In genomic region chr13:61665729-61666128, GRCm38 (mm10) we compare ENCODE assay signal across 11 mouse cellular contexts.
DNase-seq lines count a peak whose midpoint lies in the region; ATAC-seq lines count a peak whose summit lies in the region.
"Had no signal": no experiment of that assay in that cellular context is flagged by ENCODE, and none has a peak within 500 bp of the region (broad histone marks: within the 10 kb centered on the region; RNA-seq: fewer than 3 reads in every experiment).

No protein-coding gene starts in this region.

- H3K27me3 ChIP-seq in heart, embryonic 16.5 days (ENCODE audit: control insufficient read depth, insufficient read depth, low read length) = no peaks in the 10 kb centered on the region
- no peaks in the 10 kb centered on the region for H3K27me3 ChIP-seq in neural tube, embryonic 11.5 days (ENCODE audit: control insufficient read depth, insufficient read depth, low read length)
- H3K27me3 ChIP-seq in intestine, embryonic 16.5 days (replicated peaks; ENCODE audit: control insufficient read depth, insufficient read depth, low read length) = no peaks in the 10 kb centered on the region

- no peak for ATAC-seq in heart, embryonic 16.5 days (replicated peaks; ENCODE audit: extremely low read depth, insufficient read depth, low FRiP score)
- no peak for ATAC-seq in neural tube, embryonic 11.5 days (ENCODE audit: insufficient read depth, low FRiP score, low TSS enrichment)
- no peak for ATAC-seq in intestine, embryonic 16.5 days

- no peaks in the 10 kb centered on the region for H3K36me3 ChIP-seq in heart, embryonic 16.5 days (ENCODE audit: control insufficient read depth, insufficient read depth)
- H3K36me3 ChIP-seq in neural tube, embryonic 11.5 days (ENCODE audit: control insufficient read depth, insufficient read depth, low read length) = no peaks in the 10 kb centered on the region
- H3K36me3 ChIP-seq in intestine, embryonic 16.5 days (ENCODE audit: control insufficient read depth, insufficient read depth, low read length) = no peaks in the 10 kb centered on the region

- H3K4me3 ChIP-seq in heart, embryonic 16.5 days (ENCODE audit: low read length) = peak overlapping the region; percentile 6; the same call in 1 of the 2 replicates
- no peak overlapping the region for H3K4me3 ChIP-seq in neural tube, embryonic 11.5 days (ENCODE audit: low read depth, low read length)
- H3K4me3 ChIP-seq in intestine, embryonic 16.5 days (ENCODE audit: low read length) = peak overlapping the region; percentile 24; the same call in 1 of the 2 replicates

- 0 out of 2 replicates have a peak, but pooled peaks cover 3% of the 10 kb centered on the region for H3K9me3 ChIP-seq in heart, embryonic 16.5 days (replicated peaks; ENCODE audit: control insufficient read depth, low read length)
- no peaks in the 10 kb centered on the region for H3K9me3 ChIP-seq in neural tube, embryonic 11.5 days (ENCODE audit: control insufficient read depth, low read length)
- H3K9me3 ChIP-seq in intestine, embryonic 16.5 days (ENCODE audit: control insufficient read depth, low read length) = no peaks in the 10 kb centered on the region

- 10% methylated on average over 41 of the region's 46 CpGs for WGBS in heart, embryonic 16.5 days
- 14% methylated on average over 43 of the region's 46 CpGs for WGBS in neural tube, embryonic 11.5 days
- WGBS in intestine, embryonic 16.5 days = 10% methylated on average over 31 of the region's 46 CpGs

- H3K4me2 ChIP-seq in heart, embryonic 16.5 days (ENCODE audit: low read depth, low read length) = peak overlapping the region; percentile 32
- H3K4me2 ChIP-seq in neural tube, embryonic 11.5 days (ENCODE audit: low read depth) = peak overlapping the region; percentile 27
- H3K4me2 ChIP-seq in intestine, embryonic 16.5 days (ENCODE audit: low read depth, low read length) = no peak overlapping the region; the same call in 1 of the 2 replicates

- no peak overlapping the region for H3K27ac ChIP-seq in heart, embryonic 16.5 days (ENCODE audit: low read length)
- H3K27ac ChIP-seq in neural tube, embryonic 11.5 days (ENCODE audit: low read depth, low read length) = no peak overlapping the region
- no peak overlapping the region for H3K27ac ChIP-seq in intestine, embryonic 16.5 days (ENCODE audit: low read length)

- DNase-seq in heart, postnatal 36 days = no peak
- no peak for DNase-seq in neural tube, embryonic 11.5 days (ENCODE audit: low spot score)
- no peak for DNase-seq in neural tube, embryonic 10.5 days (ENCODE audit: extremely low spot score, low spot score)
- DNase-seq in yolk sac, embryonic 10.5 days (ENCODE audit: low spot score) = peak; percentile 1
- DNase-seq in frontal cortex, postnatal 10 days (ENCODE audit: low spot score in 2 of 2) = no peak
- DNase-seq: kidney, adult 18-20 months; lung, postnatal 10 days; right cerebral cortex, postnatal 14 days; thymus, postnatal 25 days had no signal

- no peak overlapping the region for H3K9ac ChIP-seq in heart, embryonic 16.5 days (ENCODE audit: low read length)
- H3K9ac ChIP-seq in neural tube, embryonic 11.5 days (ENCODE audit: low read length) = no peak overlapping the region
- no peak overlapping the region for H3K9ac ChIP-seq in intestine, embryonic 16.5 days (ENCODE audit: low read depth, low read length)

- intact Hi-C loops in heart, postnatal 36 days (cut with DNase I) = no loop called here

- H3K4me1 ChIP-seq in heart, embryonic 16.5 days (ENCODE audit: control insufficient read depth, insufficient read depth, low read length) = no peaks in the 10 kb centered on the region
- H3K4me1 ChIP-seq in neural tube, embryonic 11.5 days (ENCODE audit: control insufficient read depth, insufficient read depth, low read length) = no peaks in the 10 kb centered on the region
- H3K4me1 ChIP-seq in intestine, embryonic 16.5 days (ENCODE audit: control insufficient read depth, insufficient read depth, low read length) = no peaks in the 10 kb centered on the region
